Mouse (Mus musculus): ENCODE data around the gene Gm40193. TPM values are rescaled to one million over a fixed set of nuclear protein-coding genes. Genes with fewer than 3 reads are reported as not detected.

Gene Gm40193
- total RNA-seq, 1 experiment from 2014 or later = not detected

GRCm38 (mm10) chr11:70512709-70513342, 19.9 kb downstream of the Gm40193 start:
- ATAC-seq (ENCODE audit: extremely low read depth, insufficient number of reproducible peaks, low FRiP score, poor library complexity, severe bottlenecking) = no peak

GRCm38 (mm10) chr11:70511825-70512224, 20.9 kb downstream of the Gm40193 start:
- no peak for ATAC-seq (ENCODE audit: extremely low read depth, insufficient number of reproducible peaks, low FRiP score, poor library complexity, severe bottlenecking)

- ATAC-seq (ENCODE audit: extremely low read depth, insufficient number of reproducible peaks, low FRiP score, poor library complexity, severe bottlenecking) = no peak
Observed at GRCm38 (mm10) chr11:70511242-70511641, 21.5 kb downstream of the Gm40193 start.

GRCm38 (mm10) chr11:70509753-70510564, 22.8 kb downstream of the Gm40193 start:
- ATAC-seq (ENCODE audit: extremely low read depth, insufficient number of reproducible peaks, low FRiP score, poor library complexity, severe bottlenecking) = peak; percentile 73; the same call in 1 of the 2 replicates

GRCm38 (mm10) chr11:70506962-70507515, 25.7 kb downstream of the Gm40193 start:
- no peak for ATAC-seq (ENCODE audit: extremely low read depth, insufficient number of reproducible peaks, low FRiP score, poor library complexity, severe bottlenecking)

- peak; percentile 50; the same call in 1 of the 2 replicates for ATAC-seq (ENCODE audit: extremely low read depth, insufficient number of reproducible peaks, low FRiP score, poor library complexity, severe bottlenecking)
Observed at GRCm38 (mm10) chr11:70506385-70506784, 26.4 kb downstream of the Gm40193 start.

GRCm38 (mm10) chr11:70504970-70505369, 27.8 kb downstream of the Gm40193 start, which contains the start of gene Tm4sf5:
TSS of gene Tm4sf5 (plus strand) at chr11:70505244.
- ATAC-seq (ENCODE audit: extremely low read depth, insufficient number of reproducible peaks, low FRiP score, poor library complexity, severe bottlenecking) = no peak

- ATAC-seq (ENCODE audit: extremely low read depth, insufficient number of reproducible peaks, low FRiP score, poor library complexity, severe bottlenecking) = no peak
Observed at GRCm38 (mm10) chr11:70502018-70502417, 30.7 kb downstream of the Gm40193 start.

GRCm38 (mm10) chr11:70500476-70500812, 32.3 kb downstream of the Gm40193 start:
- no peak for ATAC-seq (ENCODE audit: extremely low read depth, insufficient number of reproducible peaks, low FRiP score, poor library complexity, severe bottlenecking)

- ATAC-seq (ENCODE audit: extremely low read depth, insufficient number of reproducible peaks, low FRiP score, poor library complexity, severe bottlenecking) = 0 out of 2 replicates have a peak, but pooled peaks have one; percentile 13
Observed at GRCm38 (mm10) chr11:70499566-70500475, 32.9 kb downstream of the Gm40193 start.

GRCm38 (mm10) chr11:70489684-70490083, 43.1 kb downstream of the Gm40193 start:
- ATAC-seq (ENCODE audit: extremely low read depth, insufficient number of reproducible peaks, low FRiP score, poor library complexity, severe bottlenecking) = no peak

- ATAC-seq (ENCODE audit: extremely low read depth, insufficient number of reproducible peaks, low FRiP score, poor library complexity, severe bottlenecking) = no peak
Observed at GRCm38 (mm10) chr11:70489138-70489537, 43.6 kb downstream of the Gm40193 start.

GRCm38 (mm10) chr11:70487816-70488215, 44.9 kb downstream of the Gm40193 start:
- ATAC-seq (ENCODE audit: extremely low read depth, insufficient number of reproducible peaks, low FRiP score, poor library complexity, severe bottlenecking) = no peak

- ATAC-seq (ENCODE audit: extremely low read depth, insufficient number of reproducible peaks, low FRiP score, poor library complexity, severe bottlenecking) = no peak
Observed at GRCm38 (mm10) chr11:70485498-70485897, 47.2 kb downstream of the Gm40193 start.

Other genes starting within 250 kb of the Gm40193 start
- gene Alox12e, start 210.3 kb downstream of the Gm40193 start, total RNA-seq (2017) = 0.35 and 2.0 TPM in 2 replicates
- gene Alox15, start 180.9 kb downstream of the Gm40193 start, total RNA-seq (2017) = 4.5 and 7.1 TPM in 2 replicates
- 4.9 and 5.5 TPM in 2 replicates for gene Pelp1, start 122.9 kb downstream of the Gm40193 start, total RNA-seq (2017)
- 278 and 300 TPM in 2 replicates for gene Arrb2, start 100.3 kb downstream of the Gm40193 start, total RNA-seq (2017)
- gene Med11, start 81.0 kb downstream of the Gm40193 start, total RNA-seq (2017) = 43.7 and 46.3 TPM in 2 replicates
- gene Zmynd15, start 73.5 kb downstream of the Gm40193 start, total RNA-seq (2017) = 0.37 and 0.58 TPM in 2 replicates
- gene Cxcl16, start 73.0 kb downstream of the Gm40193 start, total RNA-seq (2017) = 0.74 TPM in 1 of 2 replicates, not detected in the other
- gene Tm4sf5, start 27.7 kb downstream of the Gm40193 start, total RNA-seq (2017) = not detected in 2 replicates
- gene Vmo1, start 18.3 kb downstream of the Gm40193 start, total RNA-seq (2017) = not detected in 2 replicates
- not detected in 2 replicates for gene Gltpd2, start 13.7 kb downstream of the Gm40193 start, total RNA-seq (2017)
- 124 and 133 TPM in 2 replicates for gene Psmb6, start 7.6 kb downstream of the Gm40193 start, total RNA-seq (2017)
- 0.86 and 4.3 TPM in 2 replicates for gene Pld2, start 7.1 kb upstream of the Gm40193 start, total RNA-seq (2017)
- gene Mink1, start 29.9 kb upstream of the Gm40193 start, total RNA-seq (2017) = 21.8 and 23.1 TPM in 2 replicates
- gene 4930544D05Rik, start 82.9 kb upstream of the Gm40193 start, total RNA-seq (2017) = not detected in 2 replicates
- 1.7 TPM in 1 of 2 replicates, not detected in the other for gene Chrne, start 86.3 kb upstream of the Gm40193 start, total RNA-seq (2017)
- 1.4 and 1.7 TPM in 2 replicates for gene Gp1ba, start 106.2 kb upstream of the Gm40193 start, total RNA-seq (2017)
- gene Rnf167, start 114.3 kb upstream of the Gm40193 start, total RNA-seq (2017) = 261 and 283 TPM in 2 replicates
- 75.8 and 82.8 TPM in 2 replicates for gene Slc25a11, start 114.5 kb upstream of the Gm40193 start, total RNA-seq (2017)
- gene Pfn1, start 121.7 kb upstream of the Gm40193 start, total RNA-seq (2017) = 683 and 728 TPM in 2 replicates
- 16.7 and 21.2 TPM in 2 replicates for gene Eno3, start 124.3 kb upstream of the Gm40193 start, total RNA-seq (2017)
- gene Spag7, start 136.5 kb upstream of the Gm40193 start, total RNA-seq (2017) = 49.2 and 55.3 TPM in 2 replicates
- gene Camta2, start 155.2 kb upstream of the Gm40193 start, total RNA-seq (2017) = 24.1 and 36.1 TPM in 2 replicates
- 0.37 TPM in 1 of 2 replicates, not detected in the other for gene Inca1, start 167.2 kb upstream of the Gm40193 start, total RNA-seq (2017)
- 27.6 and 28.0 TPM in 2 replicates for gene Kif1c, start 167.6 kb upstream of the Gm40193 start, total RNA-seq (2017)
- 2.6 and 2.8 TPM in 2 replicates for gene Zfp3, start 231.3 kb upstream of the Gm40193 start, total RNA-seq (2017)